Mouse (Mus musculus) kidney, embryonic 16.5 days (tissue): ENCODE measurements around the gene Arnt2. TPM values are rescaled to one million over a fixed set of nuclear protein-coding genes. Genes with fewer than 3 reads are reported as not detected.
A peak's percentile ranks its signal among the peaks of the same experiment; 100 is the strongest.

Experiments
- ATAC-seq: fragments of 200-750 bp; cut with Nextera tagmentation; 2 replicates; pipeline ENCODE4 v1.8.0; 2017; ENCODE audit warnings: moderate TSS enrichment; ENCODE audit not compliant: low FRiP score, low TSS enrichment
- H3K27ac ChIP-seq: fragments of 300-500 bp; sonication (generic); 2 replicates; pipeline ENCODE4 v1.5.1; 2014; ENCODE audit warnings: low read length
- H3K27me3 ChIP-seq: fragments of 300-500 bp; sonication (generic); 2 replicates; pipeline ENCODE4 v1.6.1; 2014; ENCODE audit warnings: low read length, control low read depth, mixed read lengths; ENCODE audit not compliant: insufficient read depth
- H3K36me3 ChIP-seq: fragments of 300-500 bp; sonication (generic); 2 replicates; pipeline ENCODE4 v1.6.1; 2014; ENCODE audit warnings: low read length, control low read depth, mixed read lengths; ENCODE audit not compliant: insufficient read depth
- H3K4me1 ChIP-seq: fragments of 300-500 bp; sonication (generic); 2 replicates; pipeline ENCODE4 v1.6.1; 2014; ENCODE audit warnings: low read length, control low read depth, mixed read lengths; ENCODE audit not compliant: insufficient read depth
- H3K4me2 ChIP-seq: fragments of 300-500 bp; sonication (generic); replicated peaks from 2 replicates; pipeline ENCODE4 v1.6.1; 2014; ENCODE audit warnings: low read depth, low read length
- H3K4me3 ChIP-seq: fragments of 300-500 bp; sonication (generic); 2 replicates; pipeline ENCODE4 v1.5.1; 2014; ENCODE audit warnings: mild to moderate bottlenecking, low read length
- H3K9ac ChIP-seq: fragments of 300-500 bp; sonication (generic); replicated peaks from 2 replicates; pipeline ENCODE4 v1.6.1; 2014; ENCODE audit warnings: low read length
- H3K9me3 ChIP-seq: fragments of 300-500 bp; sonication (generic); 2 replicates; pipeline ENCODE4 v1.6.1; 2016; ENCODE audit warnings: low read length, control low read depth
- WGBS: fragments of 180-500 bp; shearing (Covaris S2); extraction: QIAGEN DNeasy Blood & Tissue Kit; methylation state at CpG from one replicate; pipeline ENCODE4 v1.1.7; 2014; 5-methylcytosine and 5-hydroxymethylcytosine counted together
- polyA plus RNA-seq: library from polyadenylated mRNA; unstranded; fragments of >200 nt; fragmentation: Nextera tagmentation; extraction: Ambion mirVana; gene quantifications from 2 replicates; pipeline ENCODE4 v1.2.1, GENCODE M21; 2015

The Arnt2 gene
- polyA plus RNA-seq, 1 experiment from 2014 or later, result 10.8 TPM

DNA sequence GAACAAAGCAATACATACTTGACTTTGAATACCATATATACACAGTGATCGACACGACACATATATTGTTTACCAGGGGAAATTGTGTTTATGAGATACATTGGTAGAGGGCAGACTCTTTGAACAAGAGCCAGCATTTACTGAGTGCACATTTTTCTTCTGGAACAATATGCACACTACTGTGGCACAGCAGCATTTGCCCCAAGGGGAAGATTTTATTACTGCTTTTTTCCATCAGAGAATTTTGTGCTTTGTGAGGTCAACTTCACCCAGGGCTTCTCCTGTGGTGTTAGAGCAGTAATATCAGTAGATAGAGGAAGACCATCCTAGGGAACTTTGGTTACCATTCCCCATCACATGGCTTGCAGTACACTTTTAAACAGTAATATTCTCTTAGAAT is 17.2 kb upstream of the Arnt2 start:
- no peak overlapping the region for H3K4me2 ChIP-seq
- H3K27ac ChIP-seq, result no peak overlapping the region
- H3K9me3 ChIP-seq, result no peaks in the 10 kb centered on the region
- WGBS, result 83% methylated on average over 2 of the region's 2 CpGs
- no peak overlapping the region for H3K9ac ChIP-seq
- no peaks in the 10 kb centered on the region for H3K36me3 ChIP-seq
- H3K27me3 ChIP-seq, result no peaks in the 10 kb centered on the region
- H3K4me3 ChIP-seq, result no peak overlapping the region
- no peaks in the 10 kb centered on the region for H3K4me1 ChIP-seq
- no peak for ATAC-seq

DNA sequence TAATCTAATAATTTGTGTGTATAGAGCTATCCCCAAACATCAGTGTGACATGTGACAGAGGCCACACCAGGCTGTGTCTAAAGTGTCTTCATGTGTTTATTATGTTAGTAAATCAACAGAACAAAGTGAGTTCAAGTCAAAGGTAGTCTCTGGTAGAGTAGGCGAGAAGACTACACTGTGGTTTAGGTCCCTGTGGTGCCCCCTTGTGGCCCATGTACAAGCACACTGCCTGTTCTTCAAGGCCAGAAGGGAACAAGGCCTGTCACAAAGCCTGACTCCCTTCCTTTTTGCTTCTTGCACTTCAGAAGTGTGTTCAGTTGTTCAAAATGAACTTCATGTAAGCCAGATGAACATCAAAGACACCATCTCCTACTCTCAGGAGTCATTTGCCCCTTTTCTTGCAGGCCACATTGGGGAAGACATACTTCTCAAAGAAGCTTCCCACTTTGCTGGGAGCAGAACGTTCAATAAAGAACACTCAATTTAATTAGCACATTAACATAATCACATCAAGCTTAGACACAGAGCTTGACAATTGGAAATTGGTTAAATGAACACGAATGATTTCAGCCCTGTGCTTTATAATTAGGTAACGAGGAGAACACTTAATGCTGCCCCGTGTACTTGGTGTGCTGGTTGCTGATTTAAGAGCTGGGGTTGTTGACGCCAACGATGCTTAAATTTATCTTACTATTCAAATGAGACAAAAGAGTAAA is 14.9 kb upstream of the Arnt2 start:
- Histone ChIP-seq H3K4me3 (no peak overlapping the region), H3K27ac (no peak overlapping the region), H3K4me2 (no peak overlapping the region), H3K27me3 (no peaks in the 10 kb centered on the region), H3K9me3 (no peaks in the 10 kb centered on the region), H3K9ac (no peak overlapping the region), H3K36me3 (no peaks in the 10 kb centered on the region), H3K4me1 (no peaks in the 10 kb centered on the region)
- ATAC-seq, result no peak
- WGBS, result 72% methylated on average over 7 of the region's 7 CpGs

DNA sequence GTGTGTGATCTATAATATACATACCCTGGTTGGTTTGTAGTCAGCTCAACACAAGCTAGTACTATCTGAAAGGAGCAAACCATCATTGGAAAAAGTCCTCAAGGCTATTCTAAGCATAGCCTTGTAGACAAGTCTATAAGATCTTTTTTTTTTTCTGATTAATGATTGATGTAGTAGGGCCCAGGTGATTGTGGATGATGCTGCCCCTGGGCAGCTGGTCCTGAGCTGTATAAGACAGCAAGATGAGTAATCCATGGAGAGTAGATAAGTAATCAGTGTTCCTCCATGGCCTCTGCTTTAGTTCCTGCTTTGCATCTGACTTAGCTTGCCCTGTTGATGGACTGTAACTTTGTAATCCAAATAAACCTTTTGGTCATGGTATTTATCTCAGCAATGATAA is 11.8 kb upstream of the Arnt2 start:
- no peak overlapping the region for H3K4me2 ChIP-seq
- no peaks in the 10 kb centered on the region for H3K9me3 ChIP-seq
- no peak overlapping the region for H3K9ac ChIP-seq
- H3K27me3 ChIP-seq, result no peaks in the 10 kb centered on the region
- no peak overlapping the region for H3K4me3 ChIP-seq
- no peaks in the 10 kb centered on the region for H3K36me3 ChIP-seq
- H3K4me1 ChIP-seq, result 0 out of 2 replicates have a peak, but pooled peaks cover 2% of the 10 kb centered on the region
- H3K27ac ChIP-seq, result no peak overlapping the region
- ATAC-seq, result no peak; the same call in 1 of the 2 replicates

DNA sequence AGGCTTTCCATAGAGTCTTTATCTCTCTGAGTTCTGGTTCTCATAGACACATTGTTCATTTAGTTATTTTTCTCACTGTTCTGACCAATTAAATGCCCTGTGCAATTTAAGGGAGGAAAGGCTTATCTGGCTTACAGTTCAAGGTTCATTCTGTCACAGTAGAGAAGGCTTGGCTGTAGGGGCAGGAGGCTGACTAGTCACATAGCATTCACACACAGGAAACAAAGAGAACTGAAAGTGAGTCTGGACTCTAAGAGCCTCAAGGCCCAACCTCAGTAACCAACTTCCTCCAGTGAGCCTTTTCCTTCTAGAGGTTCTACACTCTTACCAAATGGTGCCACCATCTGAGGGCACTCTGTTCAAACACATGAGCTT is 11.3 kb upstream of the Arnt2 start:
- no peaks in the 10 kb centered on the region for H3K27me3 ChIP-seq
- no peak for ATAC-seq
- H3K4me3 ChIP-seq, result no peak overlapping the region
- H3K4me1 ChIP-seq, result 0 out of 2 replicates have a peak, but pooled peaks cover 2% of the 10 kb centered on the region
- H3K4me2 ChIP-seq, result no peak overlapping the region
- no peaks in the 10 kb centered on the region for H3K36me3 ChIP-seq
- H3K9ac ChIP-seq, result no peak overlapping the region
- H3K27ac ChIP-seq, result no peak overlapping the region
- H3K9me3 ChIP-seq, result no peaks in the 10 kb centered on the region

DNA sequence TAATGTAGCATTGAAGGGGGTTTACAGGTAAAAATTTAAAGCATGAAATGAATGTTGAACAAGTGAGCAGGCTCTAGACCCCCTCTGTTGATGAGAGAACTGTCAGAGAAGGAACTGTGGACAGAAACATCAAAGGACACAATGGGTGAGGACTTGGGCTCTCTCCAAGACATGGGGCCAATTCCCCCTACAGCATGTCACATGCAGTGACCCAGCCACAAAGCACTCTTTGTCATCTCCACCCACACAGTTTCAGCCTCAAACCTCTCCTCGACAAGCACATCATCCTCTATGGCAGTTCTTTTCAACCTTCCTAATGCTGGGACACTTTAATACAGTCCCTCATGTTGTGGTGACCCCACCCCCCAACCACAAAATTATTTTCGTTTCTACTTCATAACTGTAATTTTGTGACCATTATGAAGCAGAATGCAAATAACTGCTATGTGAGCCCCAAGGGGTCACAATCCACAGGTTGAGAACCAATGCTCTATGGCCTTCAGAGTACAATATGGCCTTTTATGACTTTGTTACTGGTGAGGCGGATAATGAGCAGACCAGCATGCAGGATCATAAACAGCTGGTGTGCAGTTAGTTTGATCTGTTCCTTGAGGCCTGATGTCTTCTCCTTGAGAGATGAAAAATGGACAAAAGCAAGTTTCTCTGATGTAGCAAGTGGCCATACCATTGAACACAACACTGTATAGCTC is 10.8 kb upstream of the Arnt2 start:
- Histone ChIP-seq H3K9ac (no peak overlapping the region), H3K9me3 (0 out of 2 replicates have a peak, but pooled peaks cover 1% of the 10 kb centered on the region), H3K4me2 (no peak overlapping the region), H3K36me3 (no peaks in the 10 kb centered on the region), H3K4me1 (0 out of 2 replicates have a peak, but pooled peaks cover 2% of the 10 kb centered on the region), H3K27me3 (no peaks in the 10 kb centered on the region), H3K27ac (no peak overlapping the region), H3K4me3 (no peak overlapping the region)
- no peak for ATAC-seq
- WGBS, result 57% methylated on average over 3 of the region's 3 CpGs

DNA sequence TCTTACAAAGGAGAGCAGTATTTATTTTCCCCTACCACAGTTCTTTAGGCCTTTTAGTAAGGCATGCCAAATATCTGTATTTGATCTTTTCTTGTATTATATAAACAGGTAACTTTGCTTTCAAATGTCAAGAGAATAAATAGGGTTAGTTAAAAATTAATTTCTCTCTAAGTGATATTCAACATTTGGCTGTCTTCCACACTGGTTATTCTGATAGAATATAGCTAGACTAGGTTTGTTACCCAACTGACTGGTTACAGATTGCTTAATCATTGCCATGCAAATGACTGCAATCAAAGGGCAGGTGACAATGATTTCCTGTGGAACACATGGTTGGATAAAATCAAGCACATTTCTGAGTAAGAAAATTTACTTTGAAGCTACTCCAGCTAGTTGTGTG is 7.5 kb upstream of the Arnt2 start:
- H3K9me3 ChIP-seq, result 0 out of 2 replicates have a peak, but pooled peaks cover 2% of the 10 kb centered on the region
- no peak for ATAC-seq

DNA sequence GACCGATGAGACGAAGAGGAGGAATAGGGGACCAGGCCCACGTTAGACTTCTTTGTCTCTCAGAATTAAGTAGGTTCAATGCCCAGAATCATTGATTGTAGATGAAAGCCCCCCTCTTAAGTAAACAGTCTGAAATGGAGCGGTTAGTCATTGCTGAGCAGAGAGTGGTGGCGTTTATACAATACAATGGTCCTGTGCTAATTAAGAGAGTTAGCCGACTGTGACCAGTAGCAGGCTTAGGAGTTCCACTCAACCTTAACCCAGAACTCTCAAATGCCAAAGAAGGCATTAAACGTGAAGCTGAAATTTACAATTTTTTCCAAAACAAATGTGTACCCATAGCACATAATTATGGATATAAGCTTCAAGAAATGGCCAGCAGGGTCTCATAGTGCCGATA is 2.6 kb upstream of the Arnt2 start:
- Histone ChIP-seq H3K9me3 (0 out of 2 replicates have a peak, but pooled peaks cover 2% of the 10 kb centered on the region), H3K4me1 (peaks cover 24% of the 10 kb centered on the region), H3K4me3 (no peak overlapping the region), H3K27ac (peak overlapping the region; percentile 72), H3K4me2 (0 out of 2 replicates have a peak overlapping the region, but pooled peaks have one; percentile 14), H3K27me3 (no peaks in the 10 kb centered on the region; the same call in 1 of the 2 replicates), H3K36me3 (no peaks in the 10 kb centered on the region), H3K9ac (no peak overlapping the region)
- peak; percentile 66 for ATAC-seq
- 39% methylated on average over 8 of the region's 8 CpGs for WGBS

More for the DNA sequence above, 7.5 kb upstream of the Arnt2 start:
- Histone ChIP-seq H3K4me1 (0 out of 2 replicates have a peak, but pooled peaks cover 7% of the 10 kb centered on the region), H3K36me3 (no peaks in the 10 kb centered on the region), H3K27me3 (no peaks in the 10 kb centered on the region), H3K27ac (peak overlapping the region; percentile 58; the same call in 1 of the 2 replicates), H3K9ac (no peak overlapping the region), H3K4me3 (no peak overlapping the region), H3K4me2 (no peak overlapping the region)

DNA sequence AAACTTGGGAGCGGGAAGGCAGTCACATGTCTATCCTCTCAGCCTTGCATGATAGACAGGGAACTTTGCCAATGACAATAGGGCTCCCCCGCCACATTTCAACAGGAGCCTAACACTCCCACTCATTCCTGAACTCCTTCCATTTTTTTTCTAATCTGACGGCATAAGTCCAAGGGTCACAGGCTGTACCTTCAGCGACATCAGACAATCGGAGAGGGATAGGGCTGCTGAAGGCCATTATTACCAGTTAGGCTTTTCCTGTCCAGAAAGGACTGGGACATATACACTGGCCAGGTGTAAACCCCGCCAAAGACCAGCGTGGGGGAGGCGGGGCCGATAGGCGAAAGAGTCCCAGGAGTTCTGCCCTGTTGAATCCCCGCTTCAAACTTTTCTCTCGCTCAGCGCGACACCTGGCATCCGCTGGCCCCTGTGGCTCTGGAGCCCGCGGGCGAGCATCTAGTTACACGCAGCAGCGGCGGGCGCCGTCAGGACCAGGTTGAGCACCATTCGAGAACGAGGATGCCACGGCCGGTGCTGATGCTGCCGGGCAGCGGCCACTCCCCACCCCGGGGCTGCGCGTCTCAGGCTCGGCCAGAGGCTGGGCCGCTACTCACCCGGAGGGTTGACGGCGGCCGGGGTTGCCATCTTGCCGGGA is 608 bp downstream of the Arnt2 start:
- H3K27ac ChIP-seq, result peak overlapping the region; percentile 88
- no peaks in the 10 kb centered on the region for H3K36me3 ChIP-seq
- H3K27me3 ChIP-seq, result no peaks in the 10 kb centered on the region; the same call in 1 of the 2 replicates
- peak overlapping the region; percentile 93 for H3K9ac ChIP-seq
- peak overlapping the region; percentile 89 for H3K4me2 ChIP-seq
- H3K9me3 ChIP-seq, result no peaks in the 10 kb centered on the region
- 2% methylated on average over 38 of the region's 39 CpGs for whole genome bisulfite sequencing
- peak; percentile 75 for ATAC-seq
- peak overlapping the region; percentile 75 for H3K4me3 ChIP-seq
- peaks cover 24% of the 10 kb centered on the region for H3K4me1 ChIP-seq

DNA sequence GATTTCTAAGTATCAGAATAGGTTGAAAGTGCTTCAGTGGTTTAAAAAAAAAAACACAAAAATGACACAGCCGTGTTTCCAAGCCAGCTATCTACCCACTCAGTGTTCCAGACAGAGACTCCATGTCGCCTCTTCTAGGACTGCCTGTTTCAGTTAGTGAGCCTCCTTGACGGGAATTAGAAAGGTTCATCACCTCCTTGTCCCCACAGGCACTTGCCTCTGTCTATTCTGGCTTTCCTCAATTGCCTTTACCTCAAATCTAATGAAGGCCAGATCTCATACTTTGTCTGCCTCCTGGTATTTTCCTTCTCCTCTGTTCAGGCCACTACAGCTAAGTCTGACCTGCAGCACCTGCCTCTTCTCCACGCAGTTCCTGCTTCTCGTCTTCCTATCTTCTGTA is 1.7 kb downstream of the Arnt2 start:
- Histone ChIP-seq H3K4me1 (peaks cover 24% of the 10 kb centered on the region), H3K4me2 (peak overlapping the region; percentile 89), H3K9me3 (no peaks in the 10 kb centered on the region), H3K4me3 (no peak overlapping the region), H3K9ac (no peak overlapping the region), H3K36me3 (no peaks in the 10 kb centered on the region), H3K27me3 (no peaks in the 10 kb centered on the region; the same call in 1 of the 2 replicates), H3K27ac (no peak overlapping the region)
- WGBS, result 77% methylated on average over 5 of the region's 5 CpGs
- ATAC-seq, result no peak
